ENCODE assay signal across 8 mouse cellular contexts in genomic region chr19:32181721-32182394, GRCm38 (mm10).
DNase-seq lines count a peak whose midpoint lies in the region; ATAC-seq lines count a peak whose summit lies in the region.

No protein-coding gene starts in this region.

- H3K27me3 ChIP-seq in heart, embryonic 13.5 days (replicated peaks), result no peaks in the 10 kb centered on the region
- no peaks in the 10 kb centered on the region for H3K27me3 ChIP-seq in lung, embryonic 15.5 days
- H3K27me3 ChIP-seq in forebrain, embryonic 11.5 days (ENCODE audit: control insufficient read depth, insufficient read depth, low read length), result no peaks in the 10 kb centered on the region

- peaks cover 68% of the 10 kb centered on the region for H3K4me1 ChIP-seq in heart, embryonic 13.5 days
- H3K4me1 ChIP-seq in lung, embryonic 15.5 days, result peaks cover 58% of the 10 kb centered on the region
- H3K4me1 ChIP-seq in forebrain, embryonic 11.5 days (replicated peaks; ENCODE audit: control insufficient read depth, insufficient read depth, low read length), result no peaks in the 10 kb centered on the region

- peak; percentile 65 to 84 for DNase-seq in heart, adult 18-20 months
- DNase-seq in heart, postnatal 4 days, result no peak
- peak; percentile 83 for DNase-seq in T-cell, adult 2 months (ENCODE audit: low spot score)
- no peak for DNase-seq in cerebellum, adult 9-10 months
- DNase-seq in forebrain, embryonic 11.5 days (ENCODE audit: low spot score), result no peak
- DNase-seq in spleen, postnatal 4 days (ENCODE audit: low spot score in 2 of 2), result no peak

- peak overlapping the region; percentile 20 for H3K9ac ChIP-seq in heart, embryonic 13.5 days
- no peak overlapping the region for H3K9ac ChIP-seq in lung, embryonic 15.5 days
- no peak overlapping the region for H3K9ac ChIP-seq in forebrain, embryonic 11.5 days (ENCODE audit: low read length)

- H3K4me2 ChIP-seq in heart, embryonic 13.5 days, result peak overlapping the region; percentile 39
- no peak overlapping the region for H3K4me2 ChIP-seq in lung, embryonic 15.5 days
- H3K4me2 ChIP-seq in forebrain, embryonic 11.5 days (ENCODE audit: low read depth, low read length, severe bottlenecking), result no peak overlapping the region

- no peaks in the 10 kb centered on the region for H3K9me3 ChIP-seq in heart, embryonic 13.5 days
- H3K9me3 ChIP-seq in lung, embryonic 15.5 days, result no peaks in the 10 kb centered on the region
- H3K9me3 ChIP-seq in forebrain, embryonic 11.5 days (ENCODE audit: control insufficient read depth, low read length), result no peaks in the 10 kb centered on the region

- H3K27ac ChIP-seq in heart, embryonic 13.5 days (replicated peaks), result peak overlapping the region; percentile 94
- peak overlapping the region; percentile 54 for H3K27ac ChIP-seq in lung, embryonic 15.5 days
- no peak overlapping the region for H3K27ac ChIP-seq in forebrain, embryonic 11.5 days (ENCODE audit: low read depth, low read length)

- H3K36me3 ChIP-seq in heart, embryonic 13.5 days, result 0 out of 2 replicates have a peak, but pooled peaks cover 5% of the 10 kb centered on the region
- H3K36me3 ChIP-seq in lung, embryonic 15.5 days, result no peaks in the 10 kb centered on the region
- no peaks in the 10 kb centered on the region for H3K36me3 ChIP-seq in forebrain, embryonic 11.5 days (ENCODE audit: control insufficient read depth, insufficient read depth, low read length)

- 51% methylated on average over 12 of the region's 12 CpGs for WGBS in heart, embryonic 13.5 days
- WGBS in lung, embryonic 15.5 days, result 45% methylated on average over 12 of the region's 12 CpGs
- WGBS in forebrain, embryonic 11.5 days, result 90% methylated on average over 12 of the region's 12 CpGs

- H3K4me3 ChIP-seq in heart, embryonic 13.5 days, result no peak overlapping the region
- no peak overlapping the region for H3K4me3 ChIP-seq in lung, embryonic 15.5 days
- H3K4me3 ChIP-seq in forebrain, embryonic 11.5 days (ENCODE audit: low read depth, low read length), result no peak overlapping the region

- no peak for ATAC-seq in heart, embryonic 13.5 days (ENCODE audit: extremely low read depth, insufficient number of reproducible peaks, low FRiP score, low TSS enrichment)
- ATAC-seq in lung, embryonic 15.5 days (ENCODE audit: borderline replicate concordance, extremely low read depth, low FRiP score, low TSS enrichment), result peak; percentile 54; the same call in 1 of the 2 replicates
- ATAC-seq in forebrain, embryonic 11.5 days (replicated peaks; ENCODE audit: low FRiP score), result no peak

Comparison
In these comparisons a context has a peak if more than half of its experiments do, and no peak if none do; other contexts are left out.
1. DNase-seq: peak in heart, adult 18-20 months (2 of 2) and T-cell, adult 2 months (single experiment); none in heart, postnatal 4 days (single experiment), cerebellum, adult 9-10 months (single experiment), forebrain, embryonic 11.5 days (single experiment) and spleen, postnatal 4 days (0 of 2).